Mouse (Mus musculus) hindbrain, embryonic 16.5 days (tissue): ENCODE data around the gene Hrct1. TPM values are rescaled to one million over a fixed set of nuclear protein-coding genes. Genes with fewer than 3 reads are reported as not detected.
A peak's percentile ranks its signal among the peaks of the same experiment; 100 is the strongest.

Experiments used
- ATAC-seq: fragments of 200-750 bp; cut with Nextera tagmentation; 2 replicates; pipeline ENCODE4 v1.8.0; 2017; ENCODE audit warnings: moderate TSS enrichment, moderate library complexity
- H3K27ac ChIP-seq: fragments of 300-500 bp; sonication (generic); 2 replicates; pipeline ENCODE4 v1.5.1; 2014; ENCODE audit warnings: low read depth, mild to moderate bottlenecking, control low read depth, low read length, moderate library complexity
- H3K27me3 ChIP-seq: fragments of 300-500 bp; sonication (generic); replicated peaks from 2 replicates; pipeline ENCODE4 v1.6.1; 2014; ENCODE audit warnings: low read length; ENCODE audit not compliant: control insufficient read depth, insufficient read depth
- H3K36me3 ChIP-seq: fragments of 300-500 bp; sonication (generic); 2 replicates; pipeline ENCODE4 v1.6.1; 2014; ENCODE audit warnings: mild to moderate bottlenecking, low read length, moderate library complexity, mixed read lengths; ENCODE audit not compliant: control insufficient read depth, insufficient read depth
- H3K4me1 ChIP-seq: fragments of 300-500 bp; sonication (generic); 2 replicates; pipeline ENCODE4 v1.6.1; 2014; ENCODE audit warnings: low read depth, low read length; ENCODE audit not compliant: control insufficient read depth, insufficient read depth
- H3K4me2 ChIP-seq: fragments of 300-500 bp; sonication (generic); 2 replicates; pipeline ENCODE4 v1.6.1; 2014; ENCODE audit warnings: mild to moderate bottlenecking, low read length, control low read depth, moderate library complexity
- H3K4me3 ChIP-seq: fragments of 300-500 bp; sonication (generic); 2 replicates; pipeline ENCODE4 v1.5.1; 2014; ENCODE audit warnings: mild to moderate bottlenecking, low read length, control low read depth, moderate library complexity
- H3K9ac ChIP-seq: fragments of 300-500 bp; sonication (generic); 2 replicates; pipeline ENCODE4 v1.6.1; 2014; ENCODE audit warnings: low read depth, mild to moderate bottlenecking, control low read depth, low read length, moderate library complexity
- H3K9me3 ChIP-seq: fragments of 300-500 bp; sonication (generic); 2 replicates; pipeline ENCODE4 v1.6.1; 2014; ENCODE audit warnings: mild to moderate bottlenecking, low read length, moderate library complexity; ENCODE audit not compliant: control insufficient read depth
- WGBS: fragments of 180-500 bp; shearing (Covaris S2); extraction: QIAGEN DNeasy Blood & Tissue Kit; methylation state at CpG from one replicate; pipeline ENCODE4 v1.1.7; 2014; 5-methylcytosine and 5-hydroxymethylcytosine counted together
- polyA plus RNA-seq: library from polyadenylated mRNA; unstranded; fragments of >200 nt; fragmentation: Nextera tagmentation; extraction: Ambion mirVana; gene quantifications from 2 replicates; pipeline ENCODE4 v1.2.1, GENCODE M21; 2015

Gene Hrct1
- polyA plus RNA-seq, 1 experiment from 2014 or later: 0.75 TPM

DNA sequence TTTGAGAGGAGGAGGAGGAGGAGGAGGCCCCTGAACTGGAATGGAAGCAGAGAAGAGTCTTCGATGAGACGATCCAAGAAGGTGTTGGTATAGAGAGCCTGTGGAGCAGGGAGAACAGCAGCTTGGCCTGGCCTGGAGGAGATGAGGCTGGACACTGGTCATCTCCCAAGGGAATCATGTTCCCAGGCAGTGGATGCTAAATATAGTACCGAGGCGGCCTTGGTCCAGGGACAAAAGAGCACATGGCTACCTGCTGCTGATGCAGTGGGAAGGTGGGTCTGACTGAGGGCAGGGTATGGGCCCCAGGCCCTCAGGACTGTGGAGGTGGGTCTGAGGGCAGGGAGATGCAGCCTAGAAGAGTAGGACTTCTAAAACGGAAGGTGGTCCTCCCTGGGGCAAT, 6.2 kb downstream of the Hrct1 start:
- 83% methylated on average over 5 of the region's 5 CpGs for WGBS
- H3K27me3 ChIP-seq: no peaks in the 10 kb centered on the region
- H3K27ac ChIP-seq: no peak overlapping the region
- no peak overlapping the region for H3K9ac ChIP-seq
- H3K4me3 ChIP-seq: no peak overlapping the region
- H3K9me3 ChIP-seq: no peaks in the 10 kb centered on the region
- H3K4me1 ChIP-seq: no peaks in the 10 kb centered on the region
- no peaks in the 10 kb centered on the region for H3K36me3 ChIP-seq
- no peak overlapping the region for H3K4me2 ChIP-seq
- ATAC-seq: no peak

DNA sequence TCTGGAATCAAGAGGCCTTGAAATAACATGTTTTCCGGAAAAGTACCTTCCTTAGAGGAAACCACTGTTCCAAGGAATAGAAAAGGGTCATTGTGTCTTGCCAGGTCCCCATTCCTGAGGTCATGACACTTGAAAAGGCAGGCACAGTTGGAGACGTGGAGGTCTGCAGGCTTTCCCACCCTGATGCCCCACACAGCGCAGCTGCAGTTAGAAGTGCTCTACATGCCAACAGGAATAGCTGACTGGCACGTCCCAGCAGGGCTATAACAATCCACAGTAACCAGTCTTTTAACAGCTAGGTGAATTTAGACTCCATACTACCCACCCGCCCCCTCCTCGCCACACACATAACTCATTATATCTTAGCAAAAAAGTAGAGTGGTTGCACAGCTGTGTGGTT, 10.2 kb downstream of the Hrct1 start:
- no peaks in the 10 kb centered on the region for H3K27me3 ChIP-seq
- no peak overlapping the region for H3K27ac ChIP-seq
- H3K9me3 ChIP-seq: no peaks in the 10 kb centered on the region
- no peak overlapping the region for H3K9ac ChIP-seq
- H3K4me1 ChIP-seq: no peaks in the 10 kb centered on the region
- ATAC-seq: no peak
- no peak overlapping the region for H3K4me3 ChIP-seq
- H3K36me3 ChIP-seq: no peaks in the 10 kb centered on the region
- no peak overlapping the region for H3K4me2 ChIP-seq
- 68% methylated on average over 6 of the region's 6 CpGs for WGBS

DNA sequence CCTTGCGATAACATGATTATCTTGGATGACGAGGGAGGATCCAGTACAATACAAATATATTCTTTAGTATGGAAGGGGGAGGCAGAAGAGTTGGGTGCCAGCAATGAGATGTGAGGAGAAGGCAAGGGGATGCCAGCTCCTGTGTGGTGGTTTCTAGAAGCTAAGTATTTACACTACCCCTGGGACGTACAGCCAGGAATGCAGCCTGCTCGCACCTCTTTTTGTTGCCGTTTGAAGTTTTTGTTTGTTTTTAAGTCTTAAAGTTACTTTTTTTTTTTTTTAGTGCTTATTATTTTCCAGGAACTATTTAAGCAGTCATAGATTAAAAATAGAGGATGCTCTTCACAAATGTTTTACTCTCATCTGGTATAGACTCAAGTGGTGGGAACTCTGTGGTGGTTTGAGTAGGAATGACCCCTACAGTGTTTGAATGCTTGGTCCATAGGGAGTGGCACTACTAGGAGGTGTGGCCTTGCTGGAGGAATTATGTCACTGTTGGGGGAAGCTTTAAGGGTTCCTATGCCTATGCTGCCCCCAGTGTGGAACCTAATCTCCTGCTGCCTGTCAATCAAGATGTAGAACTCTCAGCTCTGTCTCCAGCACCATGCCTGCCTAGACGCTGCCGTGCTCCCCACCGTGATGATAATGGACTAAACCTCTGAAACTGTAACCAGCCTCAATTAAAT, 12.1 kb downstream of the Hrct1 start:
- Histone ChIP-seq H3K9ac (no peak overlapping the region), H3K27ac (no peak overlapping the region), H3K27me3 (no peaks in the 10 kb centered on the region), H3K4me3 (no peak overlapping the region), H3K9me3 (no peaks in the 10 kb centered on the region), H3K4me1 (no peaks in the 10 kb centered on the region), H3K36me3 (no peaks in the 10 kb centered on the region), H3K4me2 (no peak overlapping the region)
- 80% methylated on average over 8 of the region's 8 CpGs for WGBS
- no peak for ATAC-seq

DNA sequence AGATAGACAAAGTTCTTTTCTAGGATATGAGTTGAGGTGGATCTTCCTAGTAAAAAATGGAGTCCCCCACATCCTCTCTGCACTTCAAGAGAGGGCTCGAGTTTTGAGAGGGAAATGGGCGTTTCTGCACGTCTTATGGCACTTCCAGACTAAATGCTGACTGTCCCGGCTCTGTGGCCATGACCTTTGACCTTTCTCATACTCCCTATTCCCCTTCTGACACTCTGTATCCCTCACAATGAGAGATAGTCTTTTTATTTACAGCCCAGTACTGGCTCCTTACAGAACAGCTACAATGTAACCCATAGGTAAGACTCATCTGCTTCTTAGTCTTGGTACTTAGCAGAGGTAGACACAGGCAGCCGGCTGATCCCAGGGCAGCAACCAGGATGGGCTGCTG, 14.5 kb downstream of the Hrct1 start:
- Histone ChIP-seq H3K4me2 (no peak overlapping the region), H3K27ac (no peak overlapping the region), H3K4me1 (no peaks in the 10 kb centered on the region), H3K36me3 (no peaks in the 10 kb centered on the region), H3K9ac (no peak overlapping the region), H3K27me3 (no peaks in the 10 kb centered on the region), H3K4me3 (no peak overlapping the region), H3K9me3 (no peaks in the 10 kb centered on the region)
- WGBS: 75% methylated on average over 5 of the region's 5 CpGs
- ATAC-seq: no peak

- 28% methylated on average over 4 of the region's 4 CpGs for WGBS
- no peaks in the 10 kb centered on the region for H3K27me3 ChIP-seq
- no peak overlapping the region for H3K4me3 ChIP-seq
- no peaks in the 10 kb centered on the region for H3K36me3 ChIP-seq
- no peak overlapping the region for H3K27ac ChIP-seq
- no peaks in the 10 kb centered on the region for H3K9me3 ChIP-seq
- H3K9ac ChIP-seq: no peak overlapping the region
- H3K4me2 ChIP-seq: no peak overlapping the region
- no peaks in the 10 kb centered on the region for H3K4me1 ChIP-seq
- no peak for ATAC-seq
Measured at GRCm38 (mm10) chr4:43742637-43743036, 15.6 kb downstream of the Hrct1 start.

DNA sequence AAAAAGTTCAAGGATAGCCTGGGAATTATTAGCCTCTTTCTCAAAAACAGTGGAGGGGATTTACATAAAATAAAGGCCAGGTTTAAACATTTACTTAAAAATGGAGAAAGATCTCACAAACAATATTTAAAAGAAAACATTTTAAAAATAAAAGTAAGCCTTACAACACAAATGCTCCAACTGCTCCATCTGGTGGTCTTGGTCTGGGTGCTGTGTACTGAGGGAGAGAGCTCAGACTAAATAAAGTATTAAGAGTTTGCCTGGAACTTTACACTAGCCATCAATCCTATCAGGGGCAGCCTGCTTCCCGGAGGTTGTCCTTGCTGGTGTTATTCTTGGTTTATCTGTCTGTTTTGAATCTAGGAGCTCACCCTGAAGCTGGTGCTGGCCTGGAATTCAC, 16.1 kb downstream of the Hrct1 start:
- WGBS: 67% methylated on average over 1 of the region's 1 CpGs

GRCm38 (mm10) chr4:43745187-43745586, 18.2 kb downstream of the Hrct1 start:
- Histone ChIP-seq H3K9me3 (no peaks in the 10 kb centered on the region), H3K36me3 (no peaks in the 10 kb centered on the region), H3K4me2 (no peak overlapping the region), H3K4me3 (no peak overlapping the region), H3K4me1 (no peaks in the 10 kb centered on the region), H3K27ac (no peak overlapping the region), H3K27me3 (no peaks in the 10 kb centered on the region), H3K9ac (no peak overlapping the region)
- WGBS: 21% methylated on average over 6 of the region's 6 CpGs
- ATAC-seq: no peak

More for the DNA sequence above, 16.1 kb downstream of the Hrct1 start:
- Histone ChIP-seq H3K4me2 (no peak overlapping the region), H3K9ac (no peak overlapping the region), H3K27ac (no peak overlapping the region), H3K27me3 (no peaks in the 10 kb centered on the region), H3K36me3 (no peaks in the 10 kb centered on the region), H3K9me3 (no peaks in the 10 kb centered on the region), H3K4me3 (no peak overlapping the region), H3K4me1 (no peaks in the 10 kb centered on the region)
- no peak for ATAC-seq

DNA sequence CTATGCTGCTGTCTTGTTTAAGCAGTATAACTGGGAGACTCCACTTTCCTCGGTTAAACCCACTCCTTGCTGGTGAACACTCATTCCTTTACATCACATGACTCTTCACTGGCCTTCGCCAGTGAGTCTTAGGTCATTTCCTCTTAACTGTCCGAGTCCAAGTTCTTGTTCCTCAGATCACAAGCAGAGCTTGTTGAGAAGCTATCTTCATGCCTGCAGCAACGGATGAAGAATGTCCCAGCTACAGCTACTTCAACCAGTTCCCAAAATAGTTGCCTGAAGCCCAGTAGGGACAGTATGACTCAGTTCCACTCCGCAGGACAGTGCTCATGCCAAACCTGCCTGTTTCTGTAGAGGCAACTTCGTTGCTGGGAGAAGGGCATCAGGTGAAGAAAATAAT, 30.2 kb downstream of the Hrct1 start:
- H3K9me3 ChIP-seq: no peaks in the 10 kb centered on the region
- no peak overlapping the region for H3K9ac ChIP-seq
- H3K4me1 ChIP-seq: no peaks in the 10 kb centered on the region
- H3K4me2 ChIP-seq: no peak overlapping the region
- no peaks in the 10 kb centered on the region for H3K36me3 ChIP-seq
- WGBS: 81% methylated on average over 6 of the region's 6 CpGs
- ATAC-seq: no peak
- no peaks in the 10 kb centered on the region for H3K27me3 ChIP-seq
- no peak overlapping the region for H3K4me3 ChIP-seq
- H3K27ac ChIP-seq: no peak overlapping the region

- no peaks in the 10 kb centered on the region for H3K4me1 ChIP-seq
- peak; percentile 52; the same call in 1 of the 2 replicates for ATAC-seq
- H3K9me3 ChIP-seq: no peaks in the 10 kb centered on the region
- H3K9ac ChIP-seq: no peak overlapping the region
- no peak overlapping the region for H3K4me2 ChIP-seq
- no peaks in the 10 kb centered on the region for H3K36me3 ChIP-seq
- no peak overlapping the region for H3K27ac ChIP-seq
- WGBS: 79% methylated on average over 21 of the region's 21 CpGs
- no peak overlapping the region for H3K4me3 ChIP-seq
- H3K27me3 ChIP-seq: no peaks in the 10 kb centered on the region
Measured at GRCm38 (mm10) chr4:43759571-43760418, 32.8 kb downstream of the Hrct1 start.
